Mouse (Mus musculus) cerebral cortex, adult 2 months (tissue): ENCODE measurements around the gene Coq8a.

Experiments
- WGBS: fragments of 180-500 bp; shearing (Covaris S2); methylation state at CpG from one replicate; pipeline ENCODE4 v1.1.7; 2018; 5-methylcytosine and 5-hydroxymethylcytosine counted together

The Coq8a gene

GRCm38 (mm10) chr1:180175635-180176034 lies 23.8 kb downstream of the Coq8a start:
- 59% methylated on average over 8 of the region's 8 CpGs for WGBS

- WGBS = 48% methylated on average over 3 of the region's 3 CpGs
These were observed 24.2 kb downstream of the Coq8a start for GRCm38 (mm10) chr1:180175167-180175566.

GRCm38 (mm10) chr1:180174718-180175117 lies 24.7 kb downstream of the Coq8a start:
- 67% methylated on average over 6 of the region's 6 CpGs for WGBS

- 80% methylated on average over 5 of the region's 5 CpGs for WGBS
These were observed 26.4 kb downstream of the Coq8a start for GRCm38 (mm10) chr1:180173017-180173416.

- WGBS = 91% methylated on average over 4 of the region's 4 CpGs
These were observed 26.8 kb downstream of the Coq8a start for GRCm38 (mm10) chr1:180172600-180172999.

- 76% methylated on average over 2 of the region's 2 CpGs for WGBS
These were observed 27.5 kb downstream of the Coq8a start for GRCm38 (mm10) chr1:180171883-180172282.

GRCm38 (mm10) chr1:180170071-180170470 lies 29.3 kb downstream of the Coq8a start:
- WGBS = 91% methylated on average over 8 of the region's 8 CpGs

- 90% methylated on average over 7 of the region's 7 CpGs for WGBS
These were observed 30.2 kb downstream of the Coq8a start for GRCm38 (mm10) chr1:180169161-180169560.

- WGBS = 85% methylated on average over 6 of the region's 6 CpGs
These were observed 31.1 kb downstream of the Coq8a start for GRCm38 (mm10) chr1:180168294-180168693.

GRCm38 (mm10) chr1:180166533-180166932 lies 32.9 kb downstream of the Coq8a start:
- WGBS = 86% methylated on average over 5 of the region's 5 CpGs

- 91% methylated on average over 7 of the region's 7 CpGs for WGBS
These were observed 36.4 kb downstream of the Coq8a start for GRCm38 (mm10) chr1:180162986-180163385.

- 87% methylated on average over 20 of the region's 20 CpGs for WGBS
These were observed 37.6 kb downstream of the Coq8a start for GRCm38 (mm10) chr1:180161566-180162355.

GRCm38 (mm10) chr1:180161160-180161559 lies 38.2 kb downstream of the Coq8a start:
- WGBS = 65% methylated on average over 3 of the region's 3 CpGs

- 73% methylated on average over 2 of the region's 2 CpGs for WGBS
These were observed 38.9 kb downstream of the Coq8a start for GRCm38 (mm10) chr1:180160545-180160944.

- 85% methylated on average over 2 of the region's 2 CpGs for WGBS
These were observed 40.8 kb downstream of the Coq8a start for GRCm38 (mm10) chr1:180158648-180159047.

GRCm38 (mm10) chr1:180151191-180151590 lies 48.2 kb downstream of the Coq8a start:
- WGBS = 59% methylated on average over 8 of the region's 8 CpGs

- WGBS = 54% methylated on average over 4 of the region's 4 CpGs
These were observed 50.8 kb downstream of the Coq8a start for GRCm38 (mm10) chr1:180148563-180148962.

GRCm38 (mm10) chr1:180148036-180148435 lies 51.4 kb downstream of the Coq8a start:
- WGBS = 74% methylated on average over 4 of the region's 4 CpGs

- 71% methylated on average over 2 of the region's 2 CpGs for WGBS
These were observed 58.4 kb downstream of the Coq8a start for GRCm38 (mm10) chr1:180140970-180141369.

GRCm38 (mm10) chr1:180139158-180139557 lies 60.2 kb downstream of the Coq8a start:
- 64% methylated on average over 4 of the region's 4 CpGs for WGBS

GRCm38 (mm10) chr1:180132187-180132586 lies 67.2 kb downstream of the Coq8a start:
- 92% methylated on average over 4 of the region's 4 CpGs for WGBS

GRCm38 (mm10) chr1:180131402-180131801 lies 68.0 kb downstream of the Coq8a start:
- 53% methylated on average over 3 of the region's 3 CpGs for WGBS

GRCm38 (mm10) chr1:180128077-180128792 lies 71.2 kb downstream of the Coq8a start:
- WGBS = 89% methylated on average over 5 of the region's 5 CpGs
